Mouse (Mus musculus) thymus, adult 2 months (tissue): Measurements from ENCODE around the gene D5Ertd579e.

Experiments
- CTCF ChIP-seq: fragments of 200-500 bp; IDR thresholded peaks from 2 replicates; pipeline ENCODE4 v1.5.1; 2012; ENCODE audit warnings: mild to moderate bottlenecking, control low read depth, low read length, moderate library complexity, borderline replicate concordance; ENCODE audit not compliant: control insufficient read depth, poor library complexity, insufficient read depth; ENCODE audit errors: extremely low read depth
- POLR2A ChIP-seq: fragments of 200-500 bp; IDR thresholded peaks from 2 replicates; pipeline ENCODE4 v1.6.1; 2012; ENCODE audit warnings: mild to moderate bottlenecking, low read length, control low read depth, moderate library complexity; ENCODE audit not compliant: control insufficient read depth, poor library complexity, insufficient read depth; ENCODE audit errors: extremely low read depth

- TF ChIP-seq CTCF = no peak
- TF ChIP-seq POLR2A = no peak
These were observed 81.7 kb downstream of the D5Ertd579e start for GRCm38 (mm10) chr5:36614124-36614523.
